Mouse (Mus musculus) right cerebral cortex, adult 2 months (tissue): ENCODE data around the gene Dus4l.

Source experiments
- DNase-seq, 2 experiments: peaks; one replicate each; pipeline ENCODE4 v3.0.0; 2021 to 2022; ENCODE audit warnings: low spot score in 2 of 2

Dus4l gene

DNA sequence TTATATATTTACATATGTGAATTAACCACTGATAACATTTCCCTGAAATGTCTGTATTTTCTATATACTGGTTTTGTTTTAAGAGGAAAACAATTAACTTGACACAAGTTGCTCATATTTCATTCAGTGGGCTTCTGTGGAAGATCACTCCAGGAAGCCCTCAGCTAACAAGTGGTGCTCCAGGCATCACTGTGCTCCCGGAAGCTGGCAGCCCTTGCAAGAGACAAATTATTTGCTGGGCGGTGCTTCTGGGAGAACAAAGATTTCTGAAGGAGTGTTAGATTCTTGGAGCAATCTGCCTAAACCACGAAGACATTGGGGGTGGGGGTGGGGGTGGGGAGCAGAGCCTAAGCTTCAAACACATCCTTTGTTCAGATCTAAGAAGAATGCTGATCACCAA lies 62.6 kb downstream of the Dus4l start:
- no peak for DNase-seq
